Mouse (Mus musculus): Measurements from ENCODE around the gene Lrrc8b.

DNA sequence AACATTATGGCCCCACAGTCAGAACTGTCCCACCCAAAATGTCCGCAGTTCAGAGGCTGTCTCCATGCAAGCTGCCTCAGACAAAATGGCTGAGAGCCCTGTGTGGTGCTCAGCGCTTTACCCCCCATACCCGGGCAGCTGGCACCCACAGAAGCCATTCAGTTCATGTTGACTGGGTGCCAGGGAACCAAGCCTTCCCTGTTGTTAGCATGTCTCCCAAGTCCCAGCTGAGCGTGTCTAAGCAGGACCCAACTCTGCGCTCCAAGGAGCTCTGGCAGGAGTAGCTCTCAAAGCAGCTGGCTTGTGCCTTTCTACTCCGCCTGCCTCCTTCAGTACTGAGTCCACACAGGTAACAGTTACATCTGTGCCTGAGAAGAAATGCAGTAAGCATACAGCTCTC is 68.7 kb downstream of the Lrrc8b start:
- TF ChIP-seq POLR2A (IDR thresholded peaks at IDR 0.05; ENCODE audit: borderline replicate concordance, insufficient read depth, low read length): no peak
- TF ChIP-seq CTCF (IDR thresholded peaks at IDR 0.05; ENCODE audit: borderline replicate concordance, insufficient read depth, low read depth, low read length): no peak
